Mouse (Mus musculus) spleen, postnatal 4 days (tissue): ENCODE data around the gene Uqcrc1.
A peak's percentile ranks its signal among the peaks of the same experiment; 100 is the strongest.

ENCODE experiments used
- DNase-seq, 2 experiments: peaks; one replicate each; pipeline ENCODE4 v3.0.0; 2022; ENCODE audit warnings: low spot score in 2 of 2

The Uqcrc1 gene

DNA sequence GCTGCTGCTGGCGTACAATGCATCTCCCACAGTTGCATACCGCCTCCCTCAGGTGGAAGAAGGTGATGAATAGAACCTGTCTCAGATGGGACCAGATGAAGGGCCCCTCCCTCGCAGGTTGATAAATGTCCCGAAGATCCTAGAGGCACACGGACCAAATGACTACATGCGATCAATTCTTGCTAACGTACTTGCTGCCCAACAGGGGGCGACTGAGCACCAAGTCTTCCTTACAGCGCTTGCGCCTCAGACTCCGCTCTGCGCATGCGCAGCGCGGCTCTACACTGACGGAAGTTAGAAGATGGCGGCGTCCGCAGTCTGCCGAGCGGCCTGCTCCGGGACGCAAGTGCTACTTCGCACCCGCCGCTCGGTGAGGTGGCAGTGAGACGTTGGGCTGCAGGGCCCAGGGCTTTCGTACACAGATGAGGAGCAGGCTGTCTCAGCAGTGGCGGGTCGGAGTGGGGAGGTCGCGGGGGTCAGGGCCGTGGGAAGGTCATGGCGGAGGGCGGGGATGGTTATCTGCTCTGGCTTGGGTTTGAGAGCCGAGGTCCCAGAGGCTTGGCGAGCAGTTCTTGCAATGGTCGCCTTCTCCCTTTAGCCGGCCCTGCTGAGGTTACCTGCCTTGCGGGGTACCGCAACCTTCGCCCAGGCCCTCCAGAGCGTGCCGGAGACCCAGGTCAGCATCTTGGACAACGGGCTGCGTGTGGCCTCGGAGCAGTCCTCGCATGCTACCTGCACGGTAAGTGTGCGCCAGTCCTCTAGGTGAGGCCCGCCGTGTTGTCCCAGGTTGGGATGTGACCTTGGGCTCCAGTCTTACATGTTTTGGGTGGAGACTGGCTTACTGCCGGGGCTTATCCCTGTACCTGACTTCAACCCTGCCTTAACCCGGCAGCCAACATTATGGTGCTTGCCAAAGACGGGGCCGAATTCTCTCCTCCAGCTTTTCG, at the start of gene Uqcrc1:
Uqcrc1 (plus strand) TSS at position 216 of the 947 bp plus-strand sequence.
- DNase-seq, result peak; percentile 94 to 99

DNA sequence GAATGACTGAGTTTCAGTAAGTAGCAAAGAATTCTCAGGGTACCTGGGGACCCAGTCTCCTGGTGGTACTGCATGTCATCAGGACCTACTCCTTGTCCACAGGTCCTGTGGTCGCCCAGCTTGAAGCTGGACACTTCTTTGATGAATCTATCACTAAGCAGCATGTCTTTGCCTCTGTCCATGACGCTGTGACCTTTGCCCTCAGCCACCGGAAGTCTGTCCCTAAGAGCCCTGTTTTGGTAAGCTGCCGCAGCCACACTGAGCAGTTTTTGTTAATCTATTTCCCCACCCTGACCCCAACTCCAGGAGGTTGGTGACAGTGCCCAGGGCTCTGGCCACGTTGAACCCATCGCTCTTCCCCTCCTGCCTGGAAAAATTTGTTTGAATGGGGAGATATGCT, 24.1 kb upstream of the Uqcrc1 start:
- DNase-seq, result no peak

DNA sequence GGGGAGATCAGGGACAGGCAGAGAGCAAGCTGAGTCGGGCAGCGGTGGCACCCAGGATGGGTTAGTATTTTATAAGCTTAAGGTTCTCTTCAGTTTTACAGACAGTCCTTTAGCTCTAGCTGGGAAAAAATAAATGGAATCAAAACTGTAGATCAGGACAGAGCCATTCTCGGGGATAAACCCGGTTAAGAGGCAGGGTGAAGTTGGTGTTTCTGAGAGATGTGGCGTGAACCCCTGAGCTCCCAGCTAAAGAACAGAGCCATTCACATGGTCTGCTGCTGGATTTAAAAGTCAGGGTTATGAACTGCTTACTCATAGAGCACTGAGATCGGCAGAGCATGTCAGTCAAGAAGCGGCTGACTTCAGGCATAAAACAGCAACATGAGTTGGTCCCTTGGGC, 23.3 kb upstream of the Uqcrc1 start:
- no peak for DNase-seq

DNA sequence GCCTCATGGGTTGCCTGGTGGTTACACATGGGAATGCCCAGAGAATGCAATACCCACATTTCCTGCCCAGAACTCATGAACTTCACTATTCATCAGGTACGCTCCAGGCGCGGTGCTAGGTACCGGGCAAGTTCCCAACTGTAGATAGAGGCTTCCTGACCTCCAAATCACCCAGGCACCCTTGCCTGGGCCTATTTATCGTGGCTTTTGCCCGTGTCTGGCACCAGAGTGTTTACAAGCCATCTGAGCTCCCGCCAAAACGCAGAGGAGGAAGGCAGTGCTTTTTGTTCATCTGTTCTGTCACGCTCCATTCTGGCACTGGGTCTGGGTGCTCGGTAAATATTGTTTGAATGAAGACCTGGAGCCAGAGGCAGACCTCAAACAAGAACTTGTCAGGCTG, 22.8 kb upstream of the Uqcrc1 start:
- no peak for DNase-seq

DNA sequence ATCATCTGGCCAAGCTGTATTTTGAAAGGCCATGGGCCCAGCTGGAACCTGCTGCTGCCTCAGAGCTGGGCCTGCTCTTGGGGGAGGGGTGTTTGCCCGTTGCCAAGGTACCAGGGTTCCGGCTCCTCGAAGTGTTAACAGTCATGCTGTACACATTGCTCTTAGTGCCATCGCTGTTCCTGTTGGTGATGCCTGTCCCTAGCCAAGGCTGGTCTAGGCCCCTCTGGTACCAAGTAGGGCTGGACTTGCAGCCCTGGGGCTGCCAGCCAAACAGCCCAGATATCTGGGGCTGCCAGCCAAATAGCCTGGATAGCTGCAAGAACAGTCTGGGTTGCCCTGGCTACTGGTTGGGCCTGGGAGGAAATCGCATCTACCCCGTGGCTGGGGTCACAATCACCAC, 21.9 kb upstream of the Uqcrc1 start, which contains the start of gene Tmem89:
Tmem89 (plus strand) TSS at position 129 of the 400 bp plus-strand sequence.
- DNase-seq, result no peak

DNA sequence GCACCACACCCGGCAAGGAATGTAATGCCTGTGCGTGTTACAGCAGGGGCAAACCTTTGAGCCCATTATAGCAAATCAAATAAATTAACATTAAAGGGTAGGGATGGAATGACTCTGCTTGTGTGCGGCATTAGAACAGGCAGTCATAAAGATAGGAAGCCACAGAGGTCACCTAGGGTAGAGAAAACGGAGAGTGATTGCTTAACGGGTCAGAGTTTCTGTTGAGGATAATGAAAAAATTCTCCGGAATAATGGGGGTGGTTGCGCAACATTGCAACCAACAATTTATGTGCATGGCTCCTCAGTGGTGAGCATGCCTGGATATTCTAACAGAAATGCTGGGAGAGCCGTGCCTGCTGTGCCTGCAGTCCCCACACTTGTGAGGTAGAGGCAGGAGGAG, 10.5 kb upstream of the Uqcrc1 start:
- DNase-seq, result no peak

DNA sequence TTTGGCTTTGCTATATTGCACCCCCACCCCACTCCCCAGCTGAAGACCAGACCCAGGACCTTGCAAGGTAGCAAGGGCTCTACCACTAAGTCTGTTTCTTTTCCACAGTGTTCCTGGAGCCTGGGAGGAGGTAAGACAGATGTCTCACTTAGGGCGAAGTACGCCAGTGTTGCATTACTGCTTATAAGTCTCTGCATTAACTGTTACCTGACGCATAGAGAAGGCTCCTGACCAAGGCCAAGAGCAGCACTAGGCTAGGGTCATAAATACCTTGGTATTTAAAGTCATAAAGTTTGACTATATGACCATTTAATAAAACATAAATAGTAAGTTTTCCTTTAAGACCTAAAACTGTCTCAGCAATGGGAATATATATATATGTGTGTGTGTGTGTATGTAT, 8.0 kb upstream of the Uqcrc1 start:
- no peak for DNase-seq

DNA sequence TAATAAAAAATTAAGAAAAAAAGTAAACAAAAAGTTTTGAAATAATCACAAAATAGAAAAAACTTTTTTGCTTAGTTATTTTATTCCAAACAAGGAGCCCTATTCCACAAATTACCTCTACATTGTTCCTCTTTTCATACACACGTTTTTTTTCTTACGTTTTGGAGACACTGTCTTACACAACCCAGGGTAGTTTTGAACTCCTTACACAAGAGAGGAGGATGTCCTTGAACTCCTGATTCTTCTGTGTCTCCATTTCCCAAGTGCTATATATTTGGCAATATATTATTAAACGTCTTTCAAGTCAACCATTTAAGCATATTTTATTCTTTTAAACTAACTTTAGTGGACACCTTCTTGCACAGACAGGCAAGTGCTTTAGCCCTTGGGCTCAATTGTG, 442 bp upstream of the Uqcrc1 start:
- no peak for DNase-seq

DNA sequence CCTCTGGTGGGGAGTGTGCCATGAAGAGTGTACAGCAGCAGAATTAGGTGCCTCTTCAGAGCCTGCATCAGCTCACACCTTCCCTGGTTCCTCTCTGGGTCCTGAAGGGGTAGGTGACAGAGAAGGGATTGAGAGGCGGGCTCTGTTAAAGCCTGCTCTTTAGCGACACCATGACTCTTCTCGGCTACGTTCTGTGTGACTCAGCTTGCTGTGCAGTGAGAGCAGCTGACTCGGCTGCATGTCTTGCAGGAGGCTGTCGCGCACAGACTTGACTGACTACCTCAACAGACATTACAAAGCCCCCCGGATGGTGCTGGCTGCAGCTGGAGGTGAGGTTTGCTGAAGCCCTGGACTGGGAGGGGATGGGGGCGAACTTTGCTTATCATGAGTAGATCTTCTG, 8.7 kb downstream of the Uqcrc1 start:
- DNase-seq, result no peak

DNA sequence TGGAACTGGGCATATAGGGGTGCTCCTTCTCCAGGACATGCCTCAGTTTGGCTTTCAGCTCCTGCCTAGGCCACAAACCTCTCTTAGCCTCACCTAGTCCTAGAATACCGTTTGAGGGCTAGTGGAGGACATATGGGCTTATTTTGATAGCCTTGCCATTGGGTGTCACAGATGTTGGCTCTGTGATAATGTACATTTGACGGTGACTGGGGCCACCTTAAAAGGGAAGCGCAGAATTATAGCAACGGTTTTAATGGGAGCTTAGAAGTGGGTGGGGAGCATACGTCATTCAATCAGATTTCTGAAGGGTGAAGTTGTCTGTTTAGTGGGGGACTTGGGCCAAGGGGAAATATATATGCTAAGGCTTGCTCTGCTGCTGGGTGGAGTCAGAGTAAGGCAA, 9.2 kb downstream of the Uqcrc1 start:
- DNase-seq, result no peak

DNA sequence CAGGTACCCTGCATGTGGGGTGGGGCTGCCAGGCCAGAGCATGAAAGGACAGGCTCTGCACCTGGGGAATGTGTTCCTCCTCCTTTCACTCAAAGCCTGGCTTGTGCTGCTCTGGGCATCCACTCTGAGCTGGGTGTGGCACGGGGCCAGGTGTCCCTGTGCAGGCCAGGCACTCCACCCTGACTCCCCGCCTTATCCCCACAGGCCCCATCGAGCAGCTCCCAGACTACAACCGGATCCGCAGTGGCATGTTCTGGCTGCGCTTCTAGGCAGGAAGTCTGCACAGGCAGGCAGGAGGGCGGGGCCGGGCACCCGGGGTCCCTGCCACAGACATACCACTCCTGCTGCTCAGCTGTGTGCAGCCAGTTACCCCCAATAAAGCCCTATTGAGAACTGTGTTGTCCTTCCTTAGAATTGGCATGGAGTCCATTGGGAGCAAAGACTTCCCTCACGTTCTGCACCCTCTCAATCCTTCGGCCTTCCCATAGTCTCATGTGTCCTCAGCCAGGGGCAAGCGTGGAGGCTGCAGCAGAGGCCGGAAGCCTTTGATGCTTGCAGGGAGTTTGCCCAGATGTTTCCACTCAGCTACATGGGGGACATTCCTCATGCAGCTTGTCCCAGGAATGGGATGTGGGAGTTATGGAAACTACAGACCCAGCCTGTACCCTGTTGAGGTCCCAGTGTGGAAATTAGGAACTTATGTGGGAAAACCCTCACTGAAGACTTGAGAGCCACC, 13.0 kb downstream of the Uqcrc1 start:
- peak in 1 of 2 experiments; percentile 60 for DNase-seq

DNA sequence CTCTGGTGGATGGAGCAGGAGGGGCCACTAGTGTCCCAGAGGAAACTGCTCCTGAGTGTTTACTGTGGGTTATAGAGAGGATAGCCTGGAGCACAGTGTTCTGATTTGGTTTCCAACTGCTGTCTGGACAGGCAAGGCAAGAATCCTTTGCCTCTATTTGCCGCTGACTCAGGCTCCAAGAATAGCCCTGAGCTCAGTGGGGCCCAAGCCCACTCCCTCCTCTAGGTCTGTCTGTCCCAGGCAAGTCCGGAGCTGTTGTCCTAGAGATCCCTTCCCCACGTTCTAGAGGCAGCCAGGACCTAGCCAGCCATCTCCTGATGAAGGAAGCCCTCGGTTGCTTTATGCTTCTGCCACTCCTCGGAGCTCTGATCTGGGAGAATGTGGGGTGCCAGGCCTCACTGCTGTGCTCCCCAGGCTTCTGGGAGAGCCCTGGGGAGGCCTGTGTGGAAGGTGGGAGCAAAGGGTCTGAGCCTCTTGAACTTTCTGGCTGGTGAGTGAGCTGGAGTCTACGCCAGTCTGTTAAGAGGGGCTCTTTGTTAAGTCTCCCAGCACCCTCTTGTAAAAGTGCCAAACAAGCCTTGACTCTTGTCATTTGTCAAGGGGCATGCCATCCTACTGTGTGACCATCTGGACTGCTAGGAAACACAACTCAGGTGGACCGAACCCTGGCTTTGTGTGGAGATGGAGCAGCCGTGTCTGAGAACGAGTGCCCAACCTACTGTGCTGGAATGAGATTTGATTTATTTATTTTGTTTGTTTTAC, 13.7 kb downstream of the Uqcrc1 start:
- DNase-seq, result no peak

DNA sequence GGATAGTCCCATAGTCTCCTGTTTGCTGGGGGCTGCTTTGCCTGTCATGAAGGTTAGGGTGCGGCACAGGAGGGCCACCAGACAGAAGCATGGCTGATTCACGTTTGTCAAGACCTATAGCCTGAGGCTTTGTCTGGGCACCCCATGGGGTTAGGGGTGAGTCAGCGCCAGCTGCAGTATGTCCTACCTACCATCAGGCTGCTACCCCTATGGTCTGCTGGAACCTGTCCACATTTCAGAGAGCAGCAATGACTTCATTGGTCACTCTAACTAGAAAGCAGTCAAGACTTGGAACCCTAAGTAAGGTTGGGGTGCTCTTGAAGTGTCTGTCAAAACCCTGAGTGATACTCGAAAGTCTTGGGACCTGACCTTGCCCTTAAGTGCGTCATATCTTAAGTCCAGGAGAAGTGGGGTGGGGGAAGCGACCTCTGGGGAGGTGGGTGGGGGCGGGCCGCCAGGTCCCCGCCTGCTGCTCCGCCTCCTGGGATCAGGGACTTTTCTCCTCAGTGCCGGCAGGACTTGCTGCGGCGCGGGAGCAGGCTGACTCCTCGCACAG, 16.7 kb downstream of the Uqcrc1 start, which contains the start of gene Col7a1:
Col7a1 (plus strand) TSS at position 506 of the 556 bp plus-strand sequence.
- DNase-seq, result no peak

DNA sequence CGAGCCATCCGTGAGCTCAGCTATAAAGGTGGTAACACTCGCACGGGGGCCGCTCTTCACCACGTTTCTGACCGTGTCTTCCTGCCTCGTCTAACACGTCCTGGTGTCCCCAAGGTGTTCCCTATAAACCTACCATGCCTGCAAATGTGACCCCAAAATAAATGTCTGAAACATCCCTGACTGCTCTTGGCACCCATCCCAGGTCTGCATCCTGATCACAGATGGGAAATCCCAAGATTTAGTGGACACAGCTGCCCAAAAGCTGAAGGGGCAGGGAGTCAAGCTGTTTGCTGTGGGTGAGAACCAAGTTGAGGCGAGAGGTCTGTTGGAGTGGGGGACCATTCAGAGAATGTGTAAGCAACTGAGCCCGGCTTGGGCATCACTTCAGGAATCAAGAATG, 18.8 kb downstream of the Uqcrc1 start:
- DNase-seq, result no peak

DNA sequence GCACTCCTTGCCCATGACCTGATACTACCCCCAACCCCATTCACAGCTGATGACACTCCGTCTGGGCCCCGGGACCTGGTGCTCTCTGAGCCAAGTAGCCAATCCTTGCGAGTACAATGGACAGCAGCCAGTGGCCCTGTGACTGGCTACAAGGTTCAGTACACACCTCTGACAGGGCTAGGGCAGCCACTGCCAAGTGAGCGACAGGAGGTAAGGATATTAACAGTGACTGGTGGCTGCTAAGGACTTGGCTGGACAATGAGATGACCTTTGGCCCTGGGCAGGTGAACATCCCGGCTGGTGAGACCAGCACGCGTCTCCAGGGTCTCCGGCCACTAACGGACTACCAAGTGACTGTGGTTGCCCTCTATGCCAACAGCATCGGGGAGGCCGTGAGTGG, 19.4 kb downstream of the Uqcrc1 start:
- DNase-seq, result no peak

DNA sequence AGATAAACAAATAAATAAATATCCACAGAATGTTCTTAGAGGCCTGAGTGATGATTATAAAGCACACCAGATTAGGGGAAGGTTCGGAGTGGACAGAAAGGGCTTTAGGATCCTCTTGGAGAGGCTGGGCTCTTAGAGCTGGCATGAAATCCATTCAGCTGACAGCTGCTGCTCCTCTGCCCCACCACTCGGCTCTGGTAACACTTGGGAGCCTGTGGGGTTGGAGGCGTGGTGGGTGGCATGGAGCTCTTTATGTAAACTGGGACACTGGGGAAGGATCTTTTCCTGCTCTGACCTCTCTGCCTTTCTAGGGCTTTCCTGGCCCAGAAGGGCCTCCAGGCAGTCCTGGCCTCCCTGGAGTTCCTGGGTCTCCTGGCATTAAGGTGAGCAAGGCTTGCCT, 27.1 kb downstream of the Uqcrc1 start:
- no peak for DNase-seq

DNA sequence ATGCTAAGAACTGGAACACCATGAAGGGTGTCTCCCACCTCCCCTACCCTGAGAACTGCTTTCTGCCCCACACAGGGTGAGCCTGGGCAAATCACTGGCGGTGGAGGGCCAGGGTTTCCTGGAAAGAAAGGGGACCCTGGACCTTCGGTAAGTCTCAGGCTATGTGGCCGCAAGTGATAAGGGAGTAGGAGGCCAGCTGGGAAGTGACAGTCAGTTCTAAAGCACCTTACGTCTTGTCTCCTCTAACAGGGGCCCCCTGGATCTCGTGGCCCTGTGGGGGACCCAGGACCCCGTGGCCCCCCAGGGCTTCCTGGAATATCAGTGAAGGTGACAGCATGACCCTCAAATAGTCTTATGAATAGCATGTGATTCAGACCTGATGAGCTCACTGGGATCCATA, 27.9 kb downstream of the Uqcrc1 start:
- DNase-seq, result no peak

DNA sequence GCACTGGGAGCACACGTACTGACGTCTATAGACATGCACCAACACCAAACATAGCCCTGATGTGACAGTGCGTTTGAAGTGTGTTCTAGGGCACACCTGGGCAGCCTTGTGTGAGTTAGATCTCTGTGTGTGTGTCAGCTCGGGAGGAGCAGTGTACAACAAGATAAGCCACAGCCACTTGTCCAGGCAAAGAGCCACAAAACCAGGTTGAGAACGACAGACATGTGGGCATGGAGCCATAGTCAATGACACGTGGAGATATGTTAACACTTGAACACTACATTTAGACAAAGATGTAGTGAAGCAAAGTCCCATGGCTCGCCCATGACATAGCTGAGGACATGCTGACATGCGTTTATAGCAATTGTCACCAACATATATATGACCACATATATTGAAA, 34.2 kb downstream of the Uqcrc1 start:
- DNase-seq, result no peak

DNA sequence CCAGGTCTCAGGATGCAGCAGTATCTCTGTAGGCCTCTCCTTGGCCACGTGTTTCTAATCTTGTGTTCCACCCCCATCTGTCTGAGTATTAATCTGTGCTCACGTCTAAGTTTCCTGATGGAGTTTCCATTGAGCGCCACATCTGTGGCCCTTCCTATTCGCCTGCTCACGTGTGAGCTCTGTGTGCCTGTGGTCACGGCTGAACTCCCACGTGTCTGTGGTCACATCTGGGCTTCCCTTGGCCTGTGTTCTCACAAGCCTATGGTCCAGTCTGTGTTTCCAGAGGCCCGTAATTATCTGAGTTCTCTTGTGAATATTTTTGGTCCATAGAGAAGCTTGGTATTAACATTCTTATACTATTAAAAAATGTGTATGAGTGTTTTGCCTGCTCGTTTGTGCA, 40.0 kb downstream of the Uqcrc1 start:
- DNase-seq, result no peak

DNA sequence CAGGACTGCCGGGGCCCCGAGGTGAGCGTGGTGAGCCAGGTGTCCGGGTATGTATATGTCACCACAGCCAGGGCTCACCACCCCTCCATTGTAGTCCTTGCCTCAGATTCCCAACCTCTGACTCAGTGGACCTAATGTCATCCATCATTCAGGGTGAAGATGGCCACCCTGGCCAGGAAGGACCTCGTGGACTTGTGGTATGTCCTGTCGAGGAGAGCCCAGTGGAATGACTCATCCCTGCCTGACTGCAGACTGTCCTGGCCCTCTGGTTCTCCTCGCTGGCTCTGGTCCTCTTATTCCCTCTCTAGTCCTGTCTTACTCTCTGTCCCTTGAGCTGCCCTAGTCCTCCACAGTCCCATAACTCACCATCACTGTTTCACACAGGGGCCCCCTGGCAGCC, 41.5 kb downstream of the Uqcrc1 start:
- DNase-seq, result no peak

DNA sequence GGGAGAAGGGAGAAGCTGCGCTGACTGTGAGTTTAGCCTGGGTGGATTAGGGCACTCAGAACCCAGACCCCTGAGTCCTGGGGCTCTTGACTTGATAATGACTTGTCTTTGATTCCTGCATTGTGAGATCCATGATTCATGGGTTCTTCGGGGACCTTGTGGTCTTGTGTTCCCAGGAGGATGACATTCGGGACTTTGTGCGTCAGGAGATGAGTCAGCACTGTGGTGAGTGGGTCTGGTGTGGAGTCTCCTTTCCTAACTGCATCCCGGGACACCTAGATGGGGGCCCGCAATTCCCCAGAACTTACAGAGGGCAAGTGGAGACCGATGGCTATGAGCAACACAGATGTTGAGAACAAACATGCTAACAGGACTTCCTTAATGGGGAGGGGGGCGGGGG, 46.1 kb downstream of the Uqcrc1 start:
- no peak for DNase-seq

DNA sequence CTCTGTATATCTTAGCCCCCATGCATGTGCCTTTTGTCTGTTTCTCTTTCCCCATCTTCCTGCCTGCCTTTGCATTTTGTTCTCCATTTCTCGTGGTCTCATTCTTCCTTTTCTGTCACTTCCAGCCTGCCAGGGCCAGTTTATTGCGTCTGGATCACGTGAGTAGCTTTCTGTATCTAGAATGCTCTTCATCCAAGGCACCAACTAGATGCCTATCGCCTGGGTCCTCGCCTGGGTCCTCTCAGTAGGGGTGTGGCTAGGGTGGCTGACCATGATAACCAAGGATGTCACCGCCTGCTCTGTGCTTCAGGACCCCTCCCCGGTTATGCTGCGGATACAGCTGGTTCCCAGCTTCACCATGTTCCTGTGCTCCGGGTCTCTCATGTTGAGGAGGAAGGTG, 46.8 kb downstream of the Uqcrc1 start:
- no peak for DNase-seq
